Mouse (Mus musculus) kidney, adult 2 months (tissue): ENCODE measurements around the gene Ffar2.

Source experiments
- CTCF ChIP-seq: fragments of 200-500 bp; conservative IDR thresholded peaks from 2 replicates; pipeline ENCODE4 v1.5.1; 2011; ENCODE audit warnings: low read depth, mild to moderate bottlenecking, control low read depth, low read length, moderate library complexity, mixed read lengths; ENCODE audit not compliant: insufficient read depth, insufficient read length
- POLR2A ChIP-seq: fragments of 200-500 bp; IDR thresholded peaks from one replicate; pipeline ENCODE4 v1.6.1; 2011; ENCODE audit warnings: low read depth, low read length, control low read depth

DNA sequence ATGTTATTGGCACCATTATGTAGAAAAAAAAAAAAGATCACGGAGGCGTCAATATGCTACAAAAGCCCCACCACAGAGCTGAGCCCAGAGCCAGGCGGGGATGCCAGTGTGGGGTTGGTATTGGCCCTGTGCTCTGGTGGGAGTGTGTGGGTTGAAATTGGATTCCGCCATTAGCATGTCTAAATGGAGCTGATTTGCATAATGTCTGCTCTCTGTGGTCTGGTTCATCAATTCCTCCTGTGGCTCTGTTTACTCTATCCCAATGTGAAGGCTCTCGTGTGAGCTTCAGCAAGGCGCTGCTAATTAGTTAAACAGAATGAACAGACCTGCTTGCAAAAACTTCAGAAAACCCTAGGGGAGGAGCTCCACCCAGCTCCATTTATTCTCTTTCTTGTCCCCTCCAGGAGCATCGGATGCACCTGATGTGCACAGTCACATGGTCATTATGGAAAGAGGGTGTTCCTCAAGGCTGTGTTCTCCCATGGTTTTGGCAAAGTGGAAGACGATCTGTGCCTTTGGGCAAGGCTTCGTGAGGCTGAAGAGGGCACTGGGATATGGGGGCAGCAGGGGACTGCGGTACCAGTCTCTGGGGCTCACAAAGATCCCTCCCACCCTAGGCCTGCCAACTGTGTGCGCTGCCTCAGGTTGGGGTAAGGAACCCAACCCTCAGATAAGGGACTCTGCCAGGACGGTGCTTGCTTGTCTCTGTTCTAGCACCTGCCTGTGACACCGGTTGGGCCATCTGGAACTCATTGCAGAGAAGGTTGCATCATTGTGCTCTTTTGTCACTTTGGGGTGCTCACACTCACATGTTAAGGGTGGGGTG lies 37.6 kb downstream of the Ffar2 start:
- TF ChIP-seq POLR2A (no peak), CTCF (no peak)
